Mouse (Mus musculus) sigmoid colon, adult 10 weeks (tissue): ENCODE results near the gene Cabcoco1. TPM values are rescaled to one million over a fixed set of nuclear protein-coding genes. Genes with fewer than 3 reads are reported as not detected.

Source experiments
- polyA plus RNA-seq: library from polyadenylated mRNA; stranded (reverse); fragments of 350-450 nt; fragmentation: Illumina TruSeq; extraction: RNeasy Lipid Tissue Mini Kit (QIAGEN cat#74804); gene quantifications from one replicate; pipeline ENCODE4 v1.2.3, GENCODE M21; 2014; ENCODE audit warnings: low read depth, low replicate concordance

Cabcoco1 gene
- 4.5 TPM for polyA plus RNA-seq

DNA sequence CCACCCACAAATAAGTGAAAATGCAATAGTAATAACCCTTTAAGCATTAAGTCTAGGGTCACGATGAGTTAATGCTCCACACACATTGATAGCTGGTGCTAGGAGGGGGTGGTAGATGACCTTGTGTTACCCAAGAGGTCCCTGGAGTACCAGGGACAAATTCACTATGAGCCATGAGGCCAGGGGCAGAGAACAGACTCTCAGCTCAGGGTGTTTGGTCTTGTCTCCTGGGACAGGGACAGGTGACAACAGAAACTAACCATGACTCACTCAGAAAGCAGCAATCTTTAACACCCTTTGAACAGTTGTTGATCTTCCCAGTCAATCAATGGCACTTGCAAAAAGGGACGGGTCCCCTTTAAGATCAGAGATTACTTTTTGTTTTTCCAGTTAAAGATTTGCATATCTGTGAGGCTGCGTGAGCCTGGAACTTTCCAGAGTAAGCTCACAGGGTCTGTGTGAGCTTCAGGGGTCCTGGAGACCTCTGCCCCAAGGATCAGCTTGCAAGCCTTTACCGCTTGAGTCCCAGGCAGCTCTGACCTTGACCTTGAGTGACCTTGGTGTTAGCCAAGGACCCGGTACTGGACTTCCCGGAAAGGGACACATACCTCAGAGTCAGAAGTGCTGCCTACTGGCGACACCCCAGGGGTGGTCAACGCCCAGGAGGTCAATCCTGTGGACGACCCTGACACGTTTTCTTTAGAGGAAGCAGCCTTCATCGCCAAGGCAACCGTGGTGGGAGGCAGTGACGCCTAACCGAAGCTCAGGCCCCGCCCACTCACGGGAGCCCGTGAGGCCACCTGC, at the start of gene Cabcoco1:
TSS of gene Cabcoco1 (minus strand) at position 758 of the 804 bp plus-strand sequence.

Other genes with a start within 250 kb of the Cabcoco1 start
- gene Tmem26, start 181.8 kb upstream of the Cabcoco1 start, polyA plus RNA-seq = 1.5 TPM